ENCODE assay signal across 18 mouse cellular contexts in the genomic region with DNA sequence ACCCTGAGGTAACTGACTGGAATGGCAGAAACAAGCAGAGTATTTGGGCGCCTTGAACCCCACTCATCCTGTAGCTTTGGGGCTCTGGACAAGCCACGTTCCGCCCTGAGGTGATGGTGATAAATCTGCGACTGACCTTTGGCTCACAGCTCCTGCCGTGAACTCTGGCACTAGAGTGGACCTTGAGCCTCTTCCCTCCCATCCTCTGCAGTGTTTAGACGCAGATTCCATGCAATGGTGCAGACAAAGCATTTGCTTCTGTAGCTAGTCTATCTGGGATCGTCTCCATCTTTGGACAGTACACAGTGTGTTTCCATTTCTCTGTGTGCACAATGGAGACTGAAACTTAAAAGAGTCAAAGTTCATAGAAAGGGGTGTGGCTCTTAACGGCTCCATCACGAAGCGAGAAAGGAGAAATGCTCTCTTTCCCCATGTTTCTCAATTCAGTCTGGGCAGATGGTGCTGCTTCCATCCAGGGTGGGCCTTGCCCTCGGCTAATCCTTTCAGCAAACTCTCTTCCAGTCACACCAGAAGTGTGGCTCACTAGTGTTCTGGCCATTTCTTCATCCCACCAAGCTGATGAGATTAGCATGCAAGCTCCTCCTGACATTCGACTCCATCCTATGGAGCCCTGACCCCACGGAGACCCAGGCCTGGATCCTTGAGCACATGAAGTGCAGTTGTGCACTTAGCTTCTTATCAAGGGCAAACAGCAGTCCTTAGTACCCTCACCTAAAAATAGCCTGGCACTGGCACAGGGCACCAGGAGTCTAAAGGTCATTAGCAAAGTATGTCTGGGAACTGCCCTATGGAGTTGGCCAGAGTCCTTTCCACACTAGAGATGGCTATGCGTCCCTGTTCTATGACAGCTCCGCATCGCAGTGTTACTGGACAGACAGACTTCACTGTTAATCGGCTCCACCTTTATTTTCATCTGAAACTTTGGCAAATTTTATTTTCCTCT. TPM values are rescaled to one million over a fixed set of nuclear protein-coding genes. Genes with fewer than 3 reads are reported as not detected.
DNase-seq lines count a peak whose midpoint lies in the region; ATAC-seq and TF ChIP-seq lines count a peak whose summit lies in the region.
"Had no signal": no experiment of that assay in that cellular context is flagged by ENCODE, and none has a peak within 500 bp of the region (broad histone marks: within the 10 kb centered on the region; RNA-seq: fewer than 3 reads in every experiment).

No protein-coding gene starts in this region.

- H3K4me3 ChIP-seq in liver, adult 2 months (ENCODE audit: insufficient read depth, low read depth, low read length): no peak overlapping the region
- H3K4me3 ChIP-seq in heart, embryonic 16.5 days (ENCODE audit: low read length): no peak overlapping the region
- no peak overlapping the region for H3K4me3 ChIP-seq in midbrain, embryonic 16.5 days (ENCODE audit: low read depth, low read length)
- H3K4me3 ChIP-seq: erythroblast, embryonic 14.5 days; megakaryocyte, embryonic 14.5 days; neural tube, embryonic 13.5 days had no signal

- H3K27me3 ChIP-seq in liver, adult 2 months (ENCODE audit: control insufficient read depth, insufficient read depth, low read length): no peaks in the 10 kb centered on the region
- no peaks in the 10 kb centered on the region for H3K27me3 ChIP-seq in heart, embryonic 16.5 days (ENCODE audit: control insufficient read depth, insufficient read depth, low read length)
- no peaks in the 10 kb centered on the region for H3K27me3 ChIP-seq in midbrain, embryonic 16.5 days (ENCODE audit: control insufficient read depth, insufficient read depth, low read depth, low read length)

- TF ChIP-seq POLR2A in liver, adult 2 months (IDR thresholded peaks at IDR 0.05; ENCODE audit: extremely low read depth, insufficient read depth, low read length): no peak

- peak; percentile 46 for DNase-seq in liver, adult 2 months (ENCODE audit: extremely low read depth, low read depth, low spot score)
- DNase-seq in liver: no peak
- DNase-seq in kidney, postnatal 10 days: peak; percentile 23
- no peak for DNase-seq in lung, postnatal 14 days
- no peak for DNase-seq in adrenal gland, adult 2 months
- DNase-seq in testis, postnatal 14 days (ENCODE audit: low spot score): no peak
- DNase-seq: cerebellum, adult 2 months; embryo, embryonic 11 days; lung, adult 2 months; thymus, postnatal 36 days had no signal

- H3K36me3 ChIP-seq in liver, adult 2 months (ENCODE audit: control insufficient read depth, insufficient read depth, low read length): no peaks in the 10 kb centered on the region
- no peaks in the 10 kb centered on the region for H3K36me3 ChIP-seq in heart, embryonic 16.5 days (ENCODE audit: control insufficient read depth, insufficient read depth)
- H3K36me3 ChIP-seq in midbrain, embryonic 16.5 days (ENCODE audit: control insufficient read depth, insufficient read depth, low read length): no peaks in the 10 kb centered on the region
- H3K36me3 ChIP-seq: neural tube, embryonic 13.5 days had no signal

- H3K27ac ChIP-seq in liver, adult 2 months (replicated peaks; ENCODE audit: insufficient read depth, low read depth, low read length): no peak overlapping the region
- peak overlapping the region; percentile 89 for H3K27ac ChIP-seq in heart, embryonic 16.5 days (ENCODE audit: low read length)
- no peak overlapping the region for H3K27ac ChIP-seq in midbrain, embryonic 16.5 days (ENCODE audit: low read length)
- H3K27ac ChIP-seq: neural tube, embryonic 13.5 days had no signal

- 42% methylated on average over 17 of the region's 17 CpGs for WGBS in liver, adult 2 months
- WGBS in heart, embryonic 16.5 days: 68% methylated on average over 17 of the region's 17 CpGs
- 80% methylated on average over 17 of the region's 17 CpGs for WGBS in midbrain, embryonic 16.5 days

- peaks cover 7% of the 10 kb centered on the region; the same call in 1 of the 2 replicates for H3K4me1 ChIP-seq in liver, adult 2 months (ENCODE audit: control insufficient read depth, insufficient read depth, low read length)
- peaks cover 13% of the 10 kb centered on the region for H3K4me1 ChIP-seq in heart, embryonic 16.5 days (ENCODE audit: control insufficient read depth, insufficient read depth, low read length)
- no peaks in the 10 kb centered on the region for H3K4me1 ChIP-seq in midbrain, embryonic 16.5 days (ENCODE audit: control insufficient read depth, insufficient read depth, low read length)

- H3K4me2 ChIP-seq in heart, embryonic 16.5 days (ENCODE audit: low read depth, low read length): peak overlapping the region; percentile 33
- H3K4me2 ChIP-seq in midbrain, embryonic 16.5 days (ENCODE audit: low read length): no peak overlapping the region
- H3K4me2 ChIP-seq: neural tube, embryonic 13.5 days had no signal

- peak; percentile 84 for ATAC-seq in heart, embryonic 16.5 days (replicated peaks; ENCODE audit: extremely low read depth, insufficient read depth, low FRiP score)
- ATAC-seq in midbrain, embryonic 16.5 days: peak; percentile 29; the same call in 1 of the 2 replicates
- ATAC-seq: activated CD4-positive, CD25-positive, alpha-beta regulatory T cell, adult 4 months; hindbrain, embryonic 16.5 days had no signal

- H3K9me3 ChIP-seq in heart, embryonic 16.5 days (replicated peaks; ENCODE audit: control insufficient read depth, low read length): no peaks in the 10 kb centered on the region
- H3K9me3 ChIP-seq in midbrain, embryonic 16.5 days (replicated peaks; ENCODE audit: control insufficient read depth, low read length, poor library complexity, severe bottlenecking): no peaks in the 10 kb centered on the region
- H3K9me3 ChIP-seq: megakaryocyte, embryonic 14.5 days; neural tube, embryonic 13.5 days had no signal

- H3K79me2 ChIP-seq in liver, adult 2 months (ENCODE audit: control insufficient read depth, insufficient read depth, low read length): no peaks in the 10 kb centered on the region

- H3K9ac ChIP-seq in liver, adult 2 months (ENCODE audit: low read depth, low read length): no peak overlapping the region
- no peak overlapping the region for H3K9ac ChIP-seq in heart, embryonic 16.5 days (ENCODE audit: low read length)
- H3K9ac ChIP-seq in midbrain, embryonic 16.5 days (ENCODE audit: low read depth, low read length): no peak overlapping the region
- H3K9ac ChIP-seq: forebrain, postnatal 0 days; neural tube, embryonic 13.5 days had no signal

- TF ChIP-seq CTCF in liver, adult 2 months (IDR thresholded peaks at IDR 0.05; ENCODE audit: low read depth, low read length): no peak

RNA-seq across cellular contexts. Expression of gene Lpar3, which starts 23.7 kb away (rescaled TPM):
- 0.09 TPM in 1 of 2 replicates, not detected in the other for total RNA-seq in liver, adult 2 months (2014; rRNA removed)
- 0.05 TPM in 1 of 2 replicates, not detected in the other for polyA plus RNA-seq in liver, adult 2 months (2012; rRNA removed)
- polyA plus RNA-seq in heart, embryonic 16.5 days (2015; fragmentation: Nextera tagmentation; extraction: Ambion mirVana): 36.0 and 43.7 TPM in 2 replicates
- 0.44 and 0.70 TPM in 2 replicates for polyA plus RNA-seq in midbrain, embryonic 16.5 days (2015; fragmentation: Nextera tagmentation; extraction: Ambion mirVana)
- under 1 TPM; 0.10 to 0.12 TPM for total RNA-seq in adrenal gland, adult 2 months (2021)
- 0.39 and 0.76 TPM in 2 replicates for polyA plus RNA-seq in adrenal gland, adult 2 months (2012; rRNA removed)
- polyA plus RNA-seq: activated CD4-positive, CD25-positive, alpha-beta regulatory T cell, adult 4 months had no signal

RNA-seq across cellular contexts. Expression of gene Mcoln2, which starts 47.4 kb away (rescaled TPM):
- total RNA-seq in liver, adult 2 months (2014; rRNA removed): 0.34 and 0.55 TPM in 2 replicates
- polyA plus RNA-seq in liver, adult 2 months (2012; rRNA removed): 0.04 and 0.15 TPM in 2 replicates
- polyA plus RNA-seq in heart, embryonic 16.5 days (2015; fragmentation: Nextera tagmentation; extraction: Ambion mirVana): 0.97 and 3.2 TPM in 2 replicates
- 0.18 TPM in 1 of 2 replicates, not detected in the other for polyA plus RNA-seq in midbrain, embryonic 16.5 days (2015; fragmentation: Nextera tagmentation; extraction: Ambion mirVana)
- total RNA-seq in adrenal gland, adult 2 months (2021): not detected
- not detected in 2 replicates for polyA plus RNA-seq in adrenal gland, adult 2 months (2012; rRNA removed)
- polyA plus RNA-seq: erythroblast, embryonic 14.5 days had no signal

Comparison
In these comparisons a context has a peak if more than half of its experiments do, and no peak if none do; other contexts are left out.
1. DNase-seq: peak in liver, adult 2 months (single experiment) and kidney, postnatal 10 days (single experiment); none in liver (single experiment), lung, postnatal 14 days (single experiment), adrenal gland, adult 2 months (single experiment) and testis, postnatal 14 days (single experiment).
2. RNA of gene Lpar3, which starts 23.7 kb away (polyA plus RNA-seq): 36.0 to 43.7 TPM in heart, embryonic 16.5 days; 0.39 to 0.76 TPM in adrenal gland, adult 2 months, 0.44 to 0.70 TPM in midbrain, embryonic 16.5 days and 0.05 TPM in liver, adult 2 months; every median in the first group is over 10 times any median in the second.